Mouse (Mus musculus) testis, adult 2 months (tissue): ENCODE results near the gene Smarcal1.

Experiments
- CTCF ChIP-seq: fragments of 200-500 bp; IDR thresholded peaks from 2 replicates; pipeline ENCODE4 v1.5.1; 2012; ENCODE audit warnings: low read depth, mild to moderate bottlenecking, inconsistent platforms, low read length, moderate library complexity; ENCODE audit not compliant: control insufficient read depth, insufficient read depth, insufficient replicate concordance
- POLR2A ChIP-seq: fragments of 200-500 bp; IDR thresholded peaks from 2 replicates; pipeline ENCODE4 v1.6.1; 2012; ENCODE audit warnings: low read depth, mild to moderate bottlenecking, inconsistent platforms, low read length, moderate library complexity; ENCODE audit not compliant: control insufficient read depth

- no peak for TF ChIP-seq POLR2A
- no peak for TF ChIP-seq CTCF
These were observed 13.2 kb downstream of the Smarcal1 start for GRCm38 (mm10) chr1:72596231-72596630.
